Mouse (Mus musculus): Measurements from ENCODE around the gene Rxylt1. TPM values are rescaled to one million over a fixed set of nuclear protein-coding genes. Genes with fewer than 3 reads are reported as not detected.

Gene Rxylt1
- total and polyA plus RNA-seq, 3 experiments, result 26.1 to 30.6 TPM; not detected in 1

GRCm38 (mm10) chr10:122046511-122046903 lies 50.7 kb downstream of the Rxylt1 start:
- DNase-seq (ENCODE audit: low read depth, low spot score), result no peak
- no peaks in the 10 kb centered on the region for H3K79me2 ChIP-seq (ENCODE audit: control insufficient read depth, insufficient read depth, low read length, poor library complexity)
- TF ChIP-seq POLR2A (IDR thresholded peaks at IDR 0.05; ENCODE audit: control insufficient read depth in 1 of 2, insufficient read depth in 1 of 2, low read depth in 1 of 2, low read length in 2 of 2, poor library complexity in 1 of 2) (no peak), USF1 (IDR thresholded peaks at IDR 0.05; ENCODE audit: low read depth, low read length) (no peak), RAD21 (IDR thresholded peaks at IDR 0.05; ENCODE audit: low read depth, low read length) (no peak), ZC3H11A (IDR thresholded peaks at IDR 0.05; ENCODE audit: low read depth, low read length) (no peak), SIN3A (IDR thresholded peaks at IDR 0.05; ENCODE audit: low read length) (no peak)
- H3K27ac ChIP-seq (ENCODE audit: control insufficient read depth, low read depth, low read length), result no peak overlapping the region
- H3K4me3 ChIP-seq (ENCODE audit: control insufficient read depth in 1 of 2, insufficient read depth in 1 of 2, low read depth in 2 of 2, low read length in 2 of 2), result no peak overlapping the region
- H3K27me3 ChIP-seq (ENCODE audit: control insufficient read depth in 1 of 2, insufficient read depth in 2 of 2, low read length in 2 of 2), result no peaks in the 10 kb centered on the region
- H3K9me3 ChIP-seq (replicated peaks; ENCODE audit: insufficient read depth, low read length), result no peaks in the 10 kb centered on the region
- H3K9ac ChIP-seq (ENCODE audit: control insufficient read depth, low read depth, low read length, poor library complexity, severe bottlenecking), result no peak overlapping the region
- H3K36me3 ChIP-seq (ENCODE audit: control insufficient read depth in 1 of 2, insufficient read depth in 2 of 2, low read length in 2 of 2), result no peaks in the 10 kb centered on the region
- H3K4me1 ChIP-seq (ENCODE audit: control insufficient read depth in 1 of 2, insufficient read depth in 2 of 2, low read length in 2 of 2), result no peaks in the 10 kb centered on the region

GRCm38 (mm10) chr10:122045946-122046345 lies 51.2 kb downstream of the Rxylt1 start:
- no peaks in the 10 kb centered on the region for H3K27me3 ChIP-seq (ENCODE audit: control insufficient read depth in 1 of 2, insufficient read depth in 2 of 2, low read length in 2 of 2)
- no peak for DNase-seq (ENCODE audit: low read depth, low spot score)
- H3K4me1 ChIP-seq (ENCODE audit: control insufficient read depth in 1 of 2, insufficient read depth in 2 of 2, low read length in 2 of 2), result no peaks in the 10 kb centered on the region
- H3K9ac ChIP-seq (ENCODE audit: control insufficient read depth, low read depth, low read length, poor library complexity, severe bottlenecking), result no peak overlapping the region
- H3K36me3 ChIP-seq (ENCODE audit: control insufficient read depth in 1 of 2, insufficient read depth in 2 of 2, low read length in 2 of 2), result no peaks in the 10 kb centered on the region
- no peak overlapping the region for H3K4me3 ChIP-seq (ENCODE audit: control insufficient read depth in 1 of 2, insufficient read depth in 1 of 2, low read depth in 2 of 2, low read length in 2 of 2)
- no peak overlapping the region for H3K27ac ChIP-seq (ENCODE audit: control insufficient read depth, low read depth, low read length)
- TF ChIP-seq MYC (IDR thresholded peaks at IDR 0.05; ENCODE audit: low read depth, low read length) (no peak), BHLHE40 (IDR thresholded peaks at IDR 0.05; ENCODE audit: borderline replicate concordance, low read depth, low read length) (no peak), CHD2 (IDR thresholded peaks at IDR 0.05; ENCODE audit: low read length) (no peak), MXI1 (IDR thresholded peaks at IDR 0.05; ENCODE audit: low read depth, low read length) (no peak), GABPA (IDR thresholded peaks at IDR 0.05; ENCODE audit: low read depth, low read length) (no peak), NELFE (IDR thresholded peaks at IDR 0.05; ENCODE audit: low read depth, low read length) (no peak), POLR2AphosphoS2 (IDR thresholded peaks at IDR 0.05; ENCODE audit: low read length) (no peak), SMC3 (IDR thresholded peaks at IDR 0.05; ENCODE audit: low read depth, low read length) (no peak), POLR2AphosphoS5 (IDR thresholded peaks at IDR 0.05; ENCODE audit: borderline replicate concordance, low read depth, low read length) (no peak), KAT2A (conservative IDR thresholded peaks at IDR 0.05; ENCODE audit: low read depth, low read length) (no peak), USF2 (IDR thresholded peaks at IDR 0.05; ENCODE audit: borderline replicate concordance in 1 of 2, insufficient read depth in 1 of 2, low read depth in 1 of 2, low read length in 2 of 2) (no peak), MEF2A (IDR thresholded peaks at IDR 0.05; ENCODE audit: extremely low read depth, insufficient replicate concordance, low read depth, low read length, poor library complexity, severe bottlenecking) (no peak), USF1 (IDR thresholded peaks at IDR 0.05; ENCODE audit: low read depth, low read length) (no peak), TBP (IDR thresholded peaks at IDR 0.05; ENCODE audit: low read depth, low read length) (no peak), MAFK (IDR thresholded peaks at IDR 0.05; ENCODE audit: borderline replicate concordance, low read depth, low read length) (no peak), GATA1 (IDR thresholded peaks at IDR 0.05; ENCODE audit: low read depth, low read length) (no peak)
- no peaks in the 10 kb centered on the region for H3K9me3 ChIP-seq (replicated peaks; ENCODE audit: insufficient read depth, low read length)
- no peaks in the 10 kb centered on the region for H3K79me2 ChIP-seq (ENCODE audit: control insufficient read depth, insufficient read depth, low read length, poor library complexity)
